Mouse (Mus musculus) urinary bladder, postnatal 25 days (tissue): ENCODE data around the gene Zbtb40.

Source experiments
- DNase-seq: peaks from one replicate; pipeline ENCODE4 v3.0.0; 2022; ENCODE audit warnings: low spot score

Zbtb40 gene

DNA sequence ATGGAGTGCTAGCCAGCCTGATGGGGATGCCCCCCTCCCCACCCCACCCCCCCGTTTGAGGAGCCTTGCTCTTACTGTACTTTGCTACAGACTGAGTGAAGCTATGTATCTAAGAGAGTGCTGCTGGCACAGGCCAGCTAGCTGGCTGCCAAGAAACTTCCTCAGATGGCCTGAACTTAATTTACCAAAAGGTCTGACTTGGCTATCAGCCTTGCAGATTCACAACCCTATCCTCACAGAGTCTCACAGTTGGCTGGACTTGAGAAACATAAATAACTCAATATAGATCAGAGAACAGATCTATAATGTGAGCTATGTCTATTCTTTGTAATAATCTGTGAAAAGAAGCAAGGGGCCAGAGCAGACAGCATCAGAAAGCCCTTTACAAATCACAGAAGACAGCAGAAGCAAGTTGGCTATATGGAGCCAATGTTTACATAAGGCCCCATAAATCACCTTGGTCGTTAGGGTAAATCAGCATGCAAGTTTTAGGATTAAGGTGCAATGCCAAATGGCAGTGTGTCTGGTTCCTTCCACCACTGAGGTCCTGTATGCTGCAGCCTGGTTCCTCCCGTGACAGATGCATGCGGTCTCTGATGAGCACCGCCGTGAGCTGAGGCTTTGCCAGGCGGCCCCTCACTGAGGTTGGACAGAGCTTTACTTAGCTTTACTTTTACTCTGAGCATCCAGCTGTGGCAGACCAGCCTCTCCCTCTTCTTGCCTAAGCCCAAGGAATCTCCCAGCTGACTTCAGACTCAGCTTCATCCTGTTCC, 15.3 kb downstream of the Zbtb40 start:
- no peak for DNase-seq

DNA sequence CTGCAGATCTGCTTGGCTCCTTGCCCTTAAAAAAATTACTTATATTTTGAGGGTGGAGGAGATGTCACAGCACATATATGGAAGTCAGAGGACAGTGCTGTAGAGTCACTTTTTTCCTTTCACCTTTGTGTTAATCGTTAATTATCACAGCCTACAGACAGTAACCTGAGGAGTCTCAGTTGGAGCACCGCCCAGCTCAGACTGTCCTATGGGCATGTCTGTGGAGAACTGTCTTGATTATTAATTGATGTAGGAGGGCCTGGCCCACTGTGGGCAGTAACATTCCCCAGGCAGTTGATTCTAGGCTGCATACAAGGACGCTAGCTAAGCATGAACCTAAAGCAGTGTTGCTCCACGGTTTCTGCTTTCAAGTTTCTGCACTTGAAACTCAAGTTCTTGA, 16.1 kb downstream of the Zbtb40 start:
- no peak for DNase-seq

DNA sequence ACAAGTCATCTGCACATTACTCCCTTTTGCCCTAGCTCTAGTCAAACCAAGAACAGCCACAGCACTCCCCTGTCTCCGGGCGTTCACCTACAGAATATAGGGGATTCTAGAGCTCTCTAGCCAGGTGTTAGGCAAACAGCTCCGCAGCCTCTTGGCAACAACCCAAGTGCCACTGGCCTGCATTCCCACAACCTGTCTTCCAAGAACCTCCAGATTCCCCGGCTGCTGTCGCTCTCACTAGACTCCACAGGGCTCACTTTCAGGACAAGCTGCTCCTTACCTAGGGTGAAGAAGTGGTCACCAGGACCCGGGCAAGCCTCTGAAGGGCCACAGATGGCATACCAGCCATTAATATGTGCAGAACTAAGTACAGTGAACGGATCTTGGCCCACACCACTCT, 17.3 kb downstream of the Zbtb40 start:
- DNase-seq, result no peak

DNA sequence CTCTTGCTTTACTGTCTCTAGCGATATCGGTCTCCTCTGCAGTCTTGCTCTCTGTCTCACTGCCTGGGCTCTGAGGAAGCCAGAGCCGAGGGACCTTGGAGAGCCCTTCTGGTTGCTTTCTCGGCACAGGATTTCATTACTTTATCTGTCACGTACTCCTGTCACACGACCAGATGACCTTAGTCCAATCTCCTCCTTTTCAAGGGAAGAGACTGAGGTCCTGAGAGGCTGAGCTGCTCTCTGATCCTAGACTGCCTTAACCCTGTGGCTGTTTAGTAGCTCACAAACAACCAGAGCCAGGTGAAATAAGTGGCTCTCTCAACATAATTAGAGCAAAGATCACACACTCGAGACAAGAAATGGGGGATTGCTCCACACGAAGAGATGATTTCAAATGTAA, 19.3 kb downstream of the Zbtb40 start:
- no peak for DNase-seq

DNA sequence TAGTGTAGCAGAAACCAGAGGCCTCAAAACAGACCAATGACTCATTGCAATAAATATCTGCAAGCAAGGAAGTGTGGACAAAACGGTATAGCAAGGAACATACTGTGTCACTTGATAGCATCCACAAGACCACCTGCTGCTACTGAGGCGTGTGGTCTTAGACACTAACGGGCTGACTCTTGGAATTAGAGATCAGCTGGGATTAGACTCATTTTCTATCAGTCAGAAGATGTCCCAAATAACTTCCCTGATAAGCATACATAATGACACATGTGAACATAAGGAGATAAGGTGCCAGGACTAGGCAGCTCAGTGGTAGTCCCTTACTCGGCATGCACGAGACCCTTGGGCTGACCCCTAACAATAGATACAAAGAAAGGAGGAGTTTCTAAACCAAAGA, 21.6 kb downstream of the Zbtb40 start:
- no peak for DNase-seq

DNA sequence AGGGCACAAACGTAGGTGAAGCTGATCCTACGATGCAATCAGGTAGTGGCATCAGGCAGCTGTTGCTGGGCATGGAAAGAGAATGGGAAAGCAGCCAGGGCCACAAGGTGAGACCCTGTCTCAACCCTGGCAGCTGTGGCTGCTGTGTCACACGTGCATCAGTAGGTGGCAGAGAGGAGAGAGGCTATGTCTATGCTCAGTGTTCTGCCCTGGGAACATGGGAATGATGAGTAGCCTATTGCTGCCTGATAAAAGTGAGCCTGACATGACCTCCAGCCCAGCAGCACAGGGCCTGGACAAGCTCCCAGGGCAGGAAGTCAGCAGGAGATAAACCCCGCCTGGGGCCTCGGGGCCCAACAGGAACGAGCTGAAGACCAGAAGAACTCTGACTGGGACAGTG, 23.0 kb downstream of the Zbtb40 start:
- no peak for DNase-seq

DNA sequence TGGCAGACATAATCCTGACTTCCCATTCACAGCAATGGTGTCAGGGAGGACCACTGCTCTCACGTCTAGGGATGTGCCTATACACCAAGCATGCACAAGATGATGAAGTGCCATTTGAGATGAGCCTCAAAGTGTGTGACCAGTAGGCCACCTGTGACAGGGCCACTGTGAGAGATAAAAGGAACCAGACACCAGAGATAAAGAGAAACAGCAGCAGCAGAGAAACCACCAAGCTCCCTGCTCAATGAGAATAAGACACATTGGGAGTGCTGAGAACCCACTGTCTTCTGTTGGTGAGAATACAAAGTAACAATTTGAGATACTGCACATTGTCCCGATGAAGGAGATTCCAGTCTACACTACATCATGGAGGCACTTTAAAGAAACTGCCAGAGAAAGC, 23.5 kb downstream of the Zbtb40 start:
- DNase-seq, result no peak

DNA sequence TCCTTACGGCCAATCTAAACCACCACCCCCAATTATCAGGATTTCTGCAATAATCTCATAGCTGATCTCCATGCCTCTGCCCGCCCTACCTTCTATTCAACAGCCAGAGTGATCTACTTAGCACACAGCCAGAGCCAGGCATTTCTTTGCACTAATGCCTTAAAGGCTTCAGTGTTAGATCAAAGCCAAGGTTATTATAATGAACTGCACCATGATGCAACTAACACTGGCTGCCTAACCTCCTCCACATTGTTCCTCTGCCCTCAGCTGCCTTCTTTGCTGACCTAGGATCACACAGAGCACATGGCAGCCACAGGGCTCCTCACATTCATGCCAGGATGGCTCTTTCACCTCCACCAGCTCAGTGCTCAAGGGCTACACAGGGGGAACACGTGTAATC, 28.5 kb downstream of the Zbtb40 start:
- DNase-seq, result no peak

DNA sequence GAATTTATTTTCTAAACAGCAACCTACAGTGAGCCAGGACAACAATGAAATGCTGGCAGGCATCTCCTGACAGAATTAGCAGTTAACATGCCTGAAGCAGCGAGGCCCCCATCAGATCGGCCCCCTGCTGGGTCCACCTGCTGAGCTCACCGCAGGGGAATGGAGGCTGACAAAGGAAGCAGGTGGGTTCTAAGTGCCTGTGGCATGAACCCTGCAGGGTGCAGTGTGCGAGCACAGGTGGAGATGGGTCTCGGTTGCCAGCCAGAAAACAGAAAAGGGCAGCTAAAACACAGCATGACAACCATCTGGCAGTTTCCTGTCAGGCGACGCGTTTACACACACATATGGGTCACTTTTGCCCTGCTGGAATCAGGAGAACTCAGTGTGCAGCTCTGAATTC, 32.7 kb downstream of the Zbtb40 start:
- no peak for DNase-seq

DNA sequence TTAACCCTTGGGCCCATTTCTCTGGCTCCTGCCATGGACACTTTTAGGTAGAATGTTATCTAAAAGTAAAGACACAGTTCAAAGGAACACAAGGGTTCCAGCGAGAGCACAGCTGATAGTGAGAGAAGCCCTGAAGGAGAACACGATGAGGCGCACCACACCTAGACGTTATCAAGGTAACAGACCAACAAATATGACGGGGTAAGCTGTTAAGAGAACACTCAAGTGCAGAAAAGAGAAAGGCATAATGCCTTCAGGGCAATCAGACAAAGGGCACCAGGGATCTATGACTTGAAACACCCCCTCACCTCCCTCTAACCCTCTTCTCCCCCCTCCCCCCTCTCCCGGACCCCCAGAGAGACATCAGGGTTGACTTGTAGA, 33.1 kb downstream of the Zbtb40 start:
- no peak for DNase-seq

DNA sequence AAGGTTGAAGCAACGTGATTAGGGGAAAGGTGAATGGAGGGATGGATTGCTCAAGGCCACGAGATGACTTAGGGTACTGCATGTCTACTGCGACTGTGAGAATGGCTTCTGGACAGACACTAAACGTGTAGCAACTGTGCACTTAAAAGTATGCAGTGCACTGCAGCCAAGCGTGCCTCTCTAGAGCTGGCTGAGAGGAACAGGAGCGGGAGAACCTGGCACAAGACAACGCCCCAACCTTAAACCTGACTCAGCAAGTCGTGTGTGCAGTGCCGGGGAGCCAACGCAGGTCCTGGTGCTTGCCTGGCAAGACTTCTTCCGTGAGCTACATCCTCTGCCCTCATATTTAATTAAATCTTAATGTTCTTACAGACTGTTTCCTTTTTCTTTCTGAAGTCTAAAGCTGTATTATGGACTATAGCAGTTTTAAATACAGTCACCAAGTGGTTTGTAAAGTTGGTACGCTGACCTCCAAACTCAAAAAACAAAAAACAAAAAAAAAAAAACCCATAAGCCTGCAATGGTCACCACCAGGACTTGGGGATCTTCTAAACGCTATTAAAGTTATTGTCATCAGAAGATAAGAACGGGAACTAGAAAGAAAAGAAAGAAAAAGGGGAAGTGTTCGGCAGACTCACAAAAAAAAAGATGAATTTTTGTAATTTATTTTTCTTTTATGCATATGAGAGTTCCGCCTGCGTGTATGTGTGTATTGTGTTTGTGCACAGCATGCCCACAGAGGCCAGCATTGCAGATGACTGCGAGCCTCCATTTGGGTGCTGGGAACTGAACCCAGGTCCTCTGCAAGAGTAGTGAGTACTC, 33.7 kb downstream of the Zbtb40 start:
- no peak for DNase-seq

DNA sequence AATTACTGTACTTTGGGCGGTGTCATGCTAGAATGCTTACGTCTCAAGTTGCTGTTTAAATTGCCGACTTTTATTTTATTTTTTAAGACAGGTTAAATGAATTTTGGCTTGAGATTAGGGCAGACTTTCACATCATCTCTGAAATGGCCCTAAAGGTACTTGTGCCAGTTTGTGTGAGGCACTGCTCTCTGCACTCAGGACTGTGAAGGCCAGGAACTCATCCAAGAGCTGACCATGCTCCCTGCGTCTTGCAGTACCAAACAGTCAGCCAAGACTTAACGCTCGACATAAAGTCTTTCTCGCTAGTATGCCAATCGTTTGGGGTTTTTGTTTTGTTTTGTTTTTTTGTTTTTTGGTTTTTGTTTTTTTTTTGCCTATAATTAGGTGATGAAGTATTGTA, 34.5 kb downstream of the Zbtb40 start:
- DNase-seq, result no peak

DNA sequence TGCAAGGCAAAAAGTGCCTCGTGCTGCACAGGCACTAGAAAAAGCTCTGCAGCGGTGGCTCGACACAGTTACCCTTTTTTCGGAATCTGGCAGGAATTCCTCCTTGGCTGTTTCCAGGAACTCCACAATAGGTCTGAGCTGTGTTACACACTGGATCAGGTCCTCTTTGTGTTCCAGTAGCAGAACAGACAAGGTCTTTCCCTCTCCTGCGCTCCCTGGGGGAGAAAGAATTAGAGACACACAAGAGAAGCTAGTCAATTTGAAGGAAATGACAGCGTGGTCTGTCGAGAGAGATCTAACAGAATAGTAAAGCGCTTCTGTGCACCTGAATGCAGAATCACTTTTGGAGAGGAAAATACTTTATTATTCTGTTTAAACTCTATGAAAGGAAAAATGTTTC, 41.6 kb downstream of the Zbtb40 start:
- no peak for DNase-seq

DNA sequence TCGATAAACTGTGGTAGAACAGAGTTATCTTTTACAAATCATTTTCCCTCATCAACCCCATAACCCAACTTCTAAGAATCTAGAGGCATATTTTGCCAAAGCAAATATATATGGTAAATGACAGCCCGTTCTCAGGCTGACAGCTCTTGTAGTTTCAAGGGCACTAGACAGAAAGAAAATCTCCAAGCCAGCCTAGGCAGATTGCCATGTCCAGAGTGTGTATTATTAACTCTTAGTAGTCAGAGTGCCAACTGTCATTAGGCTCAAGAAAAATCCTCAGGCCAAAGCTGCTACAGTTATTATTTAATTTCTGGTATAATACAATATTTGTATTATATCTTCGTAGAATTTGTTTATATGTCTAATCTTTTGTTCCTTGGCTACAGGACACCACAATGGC, 46.8 kb downstream of the Zbtb40 start:
- no peak for DNase-seq

DNA sequence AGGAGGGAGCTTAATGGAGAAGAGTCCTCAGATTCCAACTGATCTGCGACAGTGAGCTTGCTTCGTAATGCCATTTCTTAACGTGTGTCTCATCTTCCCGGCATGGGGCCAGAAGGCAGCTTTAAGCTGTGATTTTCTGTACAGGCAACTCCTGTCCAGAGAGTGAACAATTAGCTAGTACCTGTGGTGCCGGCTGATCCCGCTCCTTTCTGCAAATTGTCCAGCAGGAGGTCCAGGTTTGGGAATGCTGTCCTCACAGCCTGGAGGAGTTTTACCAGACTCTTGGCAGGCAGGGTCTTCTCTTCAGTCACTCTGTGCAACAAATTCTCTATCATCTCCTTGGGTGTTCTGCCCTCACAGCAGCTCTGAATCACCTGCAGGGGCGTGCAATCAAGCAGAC, 47.6 kb downstream of the Zbtb40 start:
- DNase-seq, result no peak

DNA sequence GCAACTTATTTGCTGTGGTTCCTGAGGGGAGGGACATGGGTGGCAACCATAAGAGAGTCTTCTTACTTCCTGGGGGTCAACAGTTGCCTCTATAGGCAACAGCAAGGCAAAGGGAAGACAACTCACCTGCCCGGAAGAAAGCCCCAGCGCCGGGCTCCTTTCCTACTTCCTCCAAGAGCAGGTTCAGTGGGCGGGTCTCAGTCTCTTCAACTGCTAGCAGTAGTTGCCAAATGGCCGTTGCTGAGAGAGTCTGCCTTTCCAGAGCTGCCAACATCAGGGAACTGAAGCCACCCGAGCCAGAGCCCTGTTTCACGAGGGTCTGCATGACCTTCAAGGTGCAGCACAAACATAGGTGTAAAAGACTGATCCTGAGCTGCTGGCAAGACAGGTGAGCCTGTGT, 50.2 kb downstream of the Zbtb40 start:
- no peak for DNase-seq

DNA sequence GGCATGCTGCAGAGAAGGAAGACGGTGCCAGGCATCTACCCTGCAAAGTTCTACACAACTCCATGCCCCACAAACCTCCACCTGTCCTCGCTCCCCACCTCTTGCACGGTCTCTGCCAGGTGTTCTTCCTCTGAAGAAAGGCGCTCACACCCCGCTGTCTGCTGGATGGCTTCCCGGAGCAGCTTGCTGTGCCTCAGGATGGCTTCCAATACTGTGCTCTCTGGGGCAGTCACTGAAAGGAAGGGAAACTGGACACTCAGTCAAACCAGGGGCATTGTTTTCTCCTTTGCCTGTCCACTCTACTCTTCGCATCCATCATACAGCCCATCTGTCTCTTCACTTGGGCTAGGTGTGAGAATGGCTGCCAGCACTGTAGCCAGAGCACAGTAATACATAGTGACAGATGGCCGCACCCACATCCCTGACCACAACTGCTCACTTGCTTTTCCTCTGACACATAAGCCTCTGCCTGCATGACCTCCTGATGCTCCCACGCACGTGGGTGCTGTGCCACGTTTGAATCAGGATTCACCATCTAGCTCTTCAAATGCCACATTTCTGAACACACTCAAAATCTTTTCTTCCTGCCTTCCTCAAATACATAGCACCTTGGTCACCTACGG, 50.8 kb downstream of the Zbtb40 start:
- no peak for DNase-seq

DNA sequence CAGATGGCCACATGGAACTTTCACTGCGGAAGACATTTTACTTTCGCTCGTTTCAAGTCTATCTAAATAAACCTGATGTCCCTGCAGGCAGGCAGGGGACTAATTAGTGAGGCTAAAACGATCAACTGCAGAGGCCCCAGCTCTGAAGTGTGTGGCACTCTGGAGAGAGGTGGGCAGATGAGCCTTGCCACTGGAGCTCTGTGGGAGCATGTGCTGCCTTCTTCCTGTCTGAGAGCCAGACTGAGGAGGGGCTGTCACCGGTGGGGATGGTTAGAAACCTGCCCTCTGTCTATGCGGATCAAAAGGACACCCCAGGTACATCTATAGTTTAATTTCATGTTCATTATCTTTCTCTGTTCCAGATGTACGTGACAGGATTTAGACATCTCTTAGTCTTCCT, 51.7 kb downstream of the Zbtb40 start:
- no peak for DNase-seq

DNA sequence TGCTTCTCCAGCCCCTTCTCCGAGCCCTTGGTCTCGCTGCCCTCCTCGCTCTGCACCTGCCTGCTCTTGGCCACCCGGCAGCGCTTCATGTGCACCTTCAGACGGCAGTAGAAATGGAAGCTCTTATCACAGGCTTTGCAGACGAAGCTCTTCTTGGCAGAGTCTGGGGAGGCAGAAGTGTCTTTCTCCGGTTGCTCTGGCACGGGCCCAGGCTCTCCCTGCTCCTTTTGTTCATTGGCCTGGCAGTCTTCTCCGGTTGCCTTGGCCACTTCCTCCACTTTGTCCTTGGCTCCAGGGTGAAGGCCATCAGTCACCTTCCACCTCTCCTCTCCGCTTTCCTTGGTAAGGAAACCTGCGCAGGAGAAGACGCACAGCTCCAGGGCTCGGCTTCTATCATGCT, 53.2 kb downstream of the Zbtb40 start:
- DNase-seq, result no peak

DNA sequence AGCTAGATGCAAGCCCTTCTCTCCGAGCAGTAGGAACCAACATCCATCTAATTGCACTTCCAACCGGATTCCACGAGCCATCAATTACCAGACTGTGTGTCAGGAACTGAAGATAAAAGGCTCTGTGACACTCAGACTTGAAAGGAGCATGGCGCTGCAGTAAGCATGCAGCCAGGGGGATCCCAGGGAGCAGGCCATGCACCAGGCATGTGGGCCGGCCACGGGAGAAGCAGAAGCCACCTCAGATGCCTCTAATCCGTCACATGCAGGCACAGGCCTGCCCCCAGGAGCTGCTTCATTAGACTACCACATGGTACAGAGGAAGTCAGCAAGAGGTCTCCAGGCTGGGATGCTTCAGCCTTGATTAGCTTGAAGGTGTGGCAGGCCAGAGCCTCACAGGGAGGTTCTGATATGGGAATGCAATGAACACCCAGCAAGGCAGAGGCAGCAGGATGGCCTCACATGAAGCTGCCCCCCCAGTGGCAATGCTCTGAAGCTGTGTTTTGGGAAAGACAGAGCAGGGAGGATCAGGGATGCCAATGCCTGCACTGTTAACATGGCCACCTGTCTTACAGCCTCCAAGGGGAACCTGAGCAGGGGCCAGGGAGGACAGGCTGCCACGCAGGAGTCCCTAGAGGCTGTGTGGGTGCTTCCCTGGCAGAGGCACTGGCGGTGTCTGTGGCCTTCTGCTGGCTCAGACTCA, 66.5 kb downstream of the Zbtb40 start:
- DNase-seq, result no peak

DNA sequence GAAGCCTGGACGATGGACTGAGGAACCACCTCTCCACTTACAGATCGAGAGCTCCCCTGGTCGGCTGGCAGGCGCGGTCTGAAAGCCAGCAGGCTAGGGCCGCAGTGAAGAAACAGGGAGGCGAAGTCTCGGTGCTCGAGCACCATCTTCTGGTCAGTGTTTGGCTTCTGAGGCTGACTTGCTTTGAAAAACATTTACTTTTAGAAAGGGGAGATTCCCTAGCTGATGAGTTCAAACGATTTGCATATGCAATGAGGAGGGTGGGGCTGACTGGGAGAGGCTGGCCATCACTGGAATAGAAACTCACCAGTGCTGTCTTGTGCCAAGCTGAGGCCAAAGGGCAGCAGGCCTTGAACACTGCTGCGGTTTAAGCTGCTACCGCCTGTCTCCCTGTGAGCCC, 67.3 kb downstream of the Zbtb40 start:
- DNase-seq, result no peak

DNA sequence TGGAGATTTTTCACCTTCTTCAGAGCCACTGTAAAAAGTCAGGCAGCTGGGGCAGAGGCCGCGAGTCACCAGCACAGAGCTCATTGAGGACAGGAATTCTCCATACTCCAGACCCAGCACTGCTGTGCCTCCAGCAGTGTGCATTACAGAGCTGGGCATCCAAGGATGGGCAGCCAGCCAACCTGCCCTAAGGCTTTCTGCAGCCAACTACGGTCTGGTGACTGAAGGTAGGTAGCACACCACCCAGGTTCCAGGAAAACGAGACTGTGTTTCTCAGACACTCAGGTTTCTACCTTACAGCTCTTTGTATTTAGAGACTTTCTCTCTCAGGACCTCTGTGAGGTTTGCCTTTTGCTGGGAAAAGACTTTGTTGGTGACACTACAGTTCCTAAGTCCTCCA, 67.7 kb downstream of the Zbtb40 start:
- DNase-seq, result no peak

DNA sequence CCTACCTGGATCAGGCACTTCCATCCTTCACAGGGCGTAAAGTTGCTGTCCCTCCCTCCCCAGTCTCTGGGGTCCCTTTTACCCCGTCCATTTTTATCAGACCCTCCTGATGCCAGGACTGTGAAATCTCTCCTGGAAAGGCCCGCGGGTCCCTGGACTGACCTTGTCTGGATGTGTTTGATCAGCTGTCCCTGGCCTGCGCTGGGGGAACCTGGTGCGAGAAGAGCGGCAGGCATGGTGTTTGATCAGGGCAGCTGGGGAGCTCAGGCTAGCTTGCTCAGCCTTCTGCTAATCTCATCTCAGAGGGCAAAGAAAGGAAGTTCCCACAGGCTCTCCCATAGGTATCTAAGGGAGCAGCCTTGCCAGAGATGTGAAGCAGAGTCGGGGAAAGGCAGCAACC, 71.4 kb downstream of the Zbtb40 start:
- no peak for DNase-seq
